Mouse (Mus musculus) testis, adult 10 weeks (tissue): ENCODE results near the gene Pold3. TPM values are rescaled to one million over a fixed set of nuclear protein-coding genes. Genes with fewer than 3 reads are reported as not detected.

Experiments used
- polyA plus RNA-seq: library from polyadenylated mRNA; stranded (reverse); fragments of 350-450 nt; fragmentation: Illumina TruSeq; extraction: RNeasy Lipid Tissue Mini Kit (QIAGEN cat#74804); gene quantifications from one replicate; pipeline ENCODE4 v1.2.3, GENCODE M21; 2014; ENCODE audit warnings: low read depth, low replicate concordance

Pold3 gene
- 176 TPM for polyA plus RNA-seq

DNA sequence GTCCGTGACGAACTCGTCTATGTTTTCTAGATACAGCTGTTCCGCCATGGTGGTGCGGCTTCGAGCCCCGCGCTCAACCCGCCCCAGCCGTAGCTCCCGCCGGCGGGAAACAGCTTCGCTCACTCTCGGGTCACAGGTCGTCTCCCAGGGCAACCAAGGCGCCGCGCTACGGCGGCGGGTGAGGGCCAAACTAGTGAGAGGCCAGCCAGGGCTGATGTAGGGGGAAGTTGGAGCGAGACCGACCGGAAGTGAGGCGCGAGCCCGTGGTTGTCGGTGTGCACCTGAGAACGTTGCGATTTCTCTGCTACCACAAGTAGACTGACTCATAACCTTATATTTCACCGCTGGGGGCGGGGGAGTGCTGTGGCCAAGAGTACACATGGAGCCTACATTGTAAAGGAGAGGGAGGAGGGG, at the start of gene Pold3:
Gene Pold3 (minus strand): TSS at position 190 of the 414 bp plus-strand sequence.

DNA sequence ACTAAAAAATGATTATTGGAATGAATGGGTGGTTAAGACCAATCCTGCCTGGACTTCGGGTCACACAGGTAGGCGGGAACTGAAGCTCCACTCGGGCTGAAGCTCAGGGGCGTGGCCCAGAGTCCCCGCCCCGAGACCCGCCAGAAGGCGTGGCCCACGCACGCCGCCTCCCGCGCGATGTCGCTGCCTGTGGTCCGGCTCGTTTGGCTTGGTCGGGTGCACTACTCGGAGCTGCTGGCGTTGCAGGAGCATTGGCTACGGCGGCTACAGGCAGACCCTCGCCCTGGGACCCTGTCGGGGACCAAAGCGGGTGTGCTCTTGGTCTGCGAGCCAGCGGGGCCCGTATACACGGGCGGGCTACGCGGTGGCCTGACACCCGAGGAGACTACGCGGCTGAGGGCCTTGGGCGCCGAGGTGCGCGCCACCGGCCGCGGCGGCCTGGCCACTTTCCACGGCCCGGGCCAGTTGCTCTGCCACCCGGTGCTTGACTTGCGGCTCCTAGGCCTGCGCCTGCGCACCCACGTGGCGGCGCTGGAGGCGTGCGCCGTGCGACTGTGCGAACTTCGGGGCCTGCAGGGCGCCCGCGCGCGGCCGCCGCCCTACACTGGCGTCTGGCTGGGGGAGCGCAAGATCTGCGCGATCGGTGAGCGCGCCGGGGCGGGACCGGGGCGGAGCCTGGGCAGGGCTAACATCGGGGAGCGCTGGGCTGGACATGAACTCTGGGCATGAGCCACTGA, 37.9 kb upstream of the Pold3 start, which contains the start of gene Lipt2:
Gene Lipt2 (plus strand): TSS at position 173 of the 737 bp plus-strand sequence.

Other genes with a start within 250 kb of the Pold3 start
- 2.7 TPM for gene Rnf169, start 141.1 kb downstream of the Pold3 start, polyA plus RNA-seq
- gene Chrdl2, start 115.4 kb downstream of the Pold3 start, polyA plus RNA-seq, result not detected
- 4.4 TPM for gene Lipt2, start 37.7 kb upstream of the Pold3 start, polyA plus RNA-seq
- 273 TPM for gene Kcne3, start 54.9 kb upstream of the Pold3 start, polyA plus RNA-seq
- gene Pgm2l1, start 105.8 kb upstream of the Pold3 start, polyA plus RNA-seq, result 19.5 TPM
- gene P4ha3, start 164.0 kb upstream of the Pold3 start, polyA plus RNA-seq, result 0.14 TPM